Mouse (Mus musculus) spleen, postnatal 14 days (tissue): ENCODE data around the gene 4833427G06Rik.

ENCODE experiments used
- DNase-seq, 2 experiments: peaks; one replicate each; pipeline ENCODE4 v3.0.0; 2021 to 2022; ENCODE audit warnings: low spot score in 2 of 2

The 4833427G06Rik gene

GRCm38 (mm10) chr9:51068202-51068601, 33.7 kb downstream of the 4833427G06Rik start:
- no peak for DNase-seq

GRCm38 (mm10) chr9:51060601-51061000, 41.3 kb downstream of the 4833427G06Rik start, which contains the start of gene Btg4:
Gene Btg4 (plus strand): TSS chr9:51060901.
- DNase-seq: no peak

GRCm38 (mm10) chr9:51058951-51059521, 42.8 kb downstream of the 4833427G06Rik start:
- no peak for DNase-seq

GRCm38 (mm10) chr9:51056360-51057324, 45.2 kb downstream of the 4833427G06Rik start:
- no peak for DNase-seq

GRCm38 (mm10) chr9:51052180-51052579, 49.7 kb downstream of the 4833427G06Rik start:
- no peak for DNase-seq

- no peak for DNase-seq
Measured at GRCm38 (mm10) chr9:51042136-51042535, 59.7 kb downstream of the 4833427G06Rik start.

GRCm38 (mm10) chr9:51041491-51041980, 60.3 kb downstream of the 4833427G06Rik start:
- no peak for DNase-seq

GRCm38 (mm10) chr9:51032785-51033529, 68.9 kb downstream of the 4833427G06Rik start:
- DNase-seq: no peak

- DNase-seq: no peak
Measured at GRCm38 (mm10) chr9:51032291-51032690, 69.6 kb downstream of the 4833427G06Rik start.

- no peak for DNase-seq
Measured at GRCm38 (mm10) chr9:51031603-51032002, 70.3 kb downstream of the 4833427G06Rik start.
